Mouse (Mus musculus) intestine, postnatal 0 days (tissue): ENCODE results near the gene Tmprss13. TPM values are rescaled to one million over a fixed set of nuclear protein-coding genes. Genes with fewer than 3 reads are reported as not detected.

Experiments
- ATAC-seq: fragments of 200-750 bp; cut with Nextera tagmentation; 2 replicates; pipeline ENCODE4 v1.8.0; 2017; ENCODE audit warnings: mild to moderate bottlenecking, moderate TSS enrichment, moderate library complexity
- H3K27ac ChIP-seq: fragments of 300-500 bp; sonication (generic); 2 replicates; pipeline ENCODE4 v1.5.1; 2014; ENCODE audit warnings: mild to moderate bottlenecking, low read depth, low read length, moderate library complexity
- H3K27me3 ChIP-seq: fragments of 300-500 bp; sonication (generic); replicated peaks from 2 replicates; pipeline ENCODE4 v1.6.1; 2014; ENCODE audit warnings: low read length, mixed read lengths; ENCODE audit not compliant: control insufficient read depth, insufficient read depth
- H3K36me3 ChIP-seq: fragments of 300-500 bp; sonication (generic); 2 replicates; pipeline ENCODE4 v1.6.1; 2014; ENCODE audit warnings: mild to moderate bottlenecking, moderate library complexity; ENCODE audit not compliant: control insufficient read depth, insufficient read depth
- H3K4me1 ChIP-seq: fragments of 300-500 bp; sonication (generic); replicated peaks from 2 replicates; pipeline ENCODE4 v1.6.1; 2014; ENCODE audit warnings: antibody characterized with exemption, low read length, mixed read lengths; ENCODE audit not compliant: control insufficient read depth, insufficient read depth
- H3K4me2 ChIP-seq: fragments of 300-500 bp; sonication (generic); replicated peaks from 2 replicates; pipeline ENCODE4 v1.6.1; 2014; ENCODE audit warnings: low read depth, mild to moderate bottlenecking, moderate library complexity
- H3K4me3 ChIP-seq: fragments of 300-500 bp; sonication (generic); 2 replicates; pipeline ENCODE4 v1.5.1; 2014; ENCODE audit warnings: low read depth, low read length
- H3K9ac ChIP-seq: fragments of 300-500 bp; sonication (generic); 2 replicates; pipeline ENCODE4 v1.6.1; 2014; ENCODE audit warnings: mild to moderate bottlenecking, low read depth, low read length
- H3K9me3 ChIP-seq: fragments of 300-500 bp; sonication (generic); 2 replicates; pipeline ENCODE4 v1.6.1; 2016; ENCODE audit warnings: mixed run types; ENCODE audit not compliant: control insufficient read depth
- CTCF ChIP-seq: sonication (generic); IDR thresholded peaks from 2 replicates; pipeline ENCODE4 v1.5.1; 2016; ENCODE audit warnings: low read depth, mild to moderate bottlenecking, control low read depth, antibody characterized with exemption, moderate library complexity
- whole genome bisulfite sequencing: fragments of 180-500 bp; shearing (Covaris S2); extraction: QIAGEN DNeasy Blood & Tissue Kit; methylation state at CpG from one replicate; pipeline ENCODE4 v1.1.7; 2014; 5-methylcytosine and 5-hydroxymethylcytosine counted together
- polyA plus RNA-seq: library from polyadenylated mRNA; unstranded; fragments of >200 nt; fragmentation: Nextera tagmentation; extraction: Ambion mirVana; gene quantifications from 2 replicates; pipeline ENCODE4 v1.2.1, GENCODE M21; 2015

Tmprss13 gene
- polyA plus RNA-seq, 1 experiment from 2014 or later: 0.04 TPM

GRCm38 (mm10) chr9:45346276-45346675 is 27.4 kb downstream of the Tmprss13 start:
- Histone ChIP-seq H3K4me3 (no peak overlapping the region), H3K27me3 (no peaks in the 10 kb centered on the region), H3K36me3 (no peaks in the 10 kb centered on the region), H3K9me3 (no peaks in the 10 kb centered on the region), H3K4me2 (no peak overlapping the region), H3K27ac (no peak overlapping the region), H3K9ac (no peak overlapping the region), H3K4me1 (no peaks in the 10 kb centered on the region)
- no peak for ATAC-seq
- 75% methylated on average over 6 of the region's 6 CpGs for WGBS
- TF ChIP-seq CTCF: no peak

GRCm38 (mm10) chr9:45348560-45348959 is 29.7 kb downstream of the Tmprss13 start:
- no peak for TF ChIP-seq CTCF
- 65% methylated on average over 6 of the region's 6 CpGs for WGBS

DNA sequence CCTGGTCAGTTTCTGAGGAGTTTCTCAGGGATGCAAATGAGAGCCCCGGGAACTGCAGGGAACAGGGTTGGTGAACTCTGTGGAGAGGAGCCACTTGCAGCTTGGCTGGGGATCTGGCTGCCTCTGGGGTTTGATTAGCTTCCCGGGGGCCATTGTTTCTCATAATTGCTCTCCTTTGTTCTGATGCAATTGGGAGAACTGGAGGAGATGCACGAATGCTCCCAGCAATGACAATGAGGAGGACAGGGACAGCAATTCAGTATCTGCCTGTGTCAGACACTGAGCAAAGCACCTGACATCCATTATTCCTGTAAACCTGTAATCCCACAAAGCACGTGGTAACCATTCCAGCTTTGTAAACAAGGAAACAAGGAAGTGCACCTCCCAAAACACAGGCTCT is 30.3 kb downstream of the Tmprss13 start:
- Histone ChIP-seq H3K27me3 (no peaks in the 10 kb centered on the region), H3K9ac (no peak overlapping the region), H3K4me2 (no peak overlapping the region), H3K36me3 (no peaks in the 10 kb centered on the region), H3K9me3 (no peaks in the 10 kb centered on the region), H3K27ac (no peak overlapping the region), H3K4me1 (no peaks in the 10 kb centered on the region), H3K4me3 (no peak overlapping the region)
- ATAC-seq: no peak
- 36% methylated on average over 4 of the region's 4 CpGs for WGBS
- no peak for TF ChIP-seq CTCF

More at GRCm38 (mm10) chr9:45348560-45348959, 29.7 kb downstream of the Tmprss13 start:
- Histone ChIP-seq H3K27ac (no peak overlapping the region), H3K9me3 (no peaks in the 10 kb centered on the region), H3K27me3 (no peaks in the 10 kb centered on the region), H3K4me3 (no peak overlapping the region), H3K4me2 (no peak overlapping the region), H3K36me3 (no peaks in the 10 kb centered on the region), H3K9ac (no peak overlapping the region), H3K4me1 (no peaks in the 10 kb centered on the region)
- no peak for ATAC-seq

DNA sequence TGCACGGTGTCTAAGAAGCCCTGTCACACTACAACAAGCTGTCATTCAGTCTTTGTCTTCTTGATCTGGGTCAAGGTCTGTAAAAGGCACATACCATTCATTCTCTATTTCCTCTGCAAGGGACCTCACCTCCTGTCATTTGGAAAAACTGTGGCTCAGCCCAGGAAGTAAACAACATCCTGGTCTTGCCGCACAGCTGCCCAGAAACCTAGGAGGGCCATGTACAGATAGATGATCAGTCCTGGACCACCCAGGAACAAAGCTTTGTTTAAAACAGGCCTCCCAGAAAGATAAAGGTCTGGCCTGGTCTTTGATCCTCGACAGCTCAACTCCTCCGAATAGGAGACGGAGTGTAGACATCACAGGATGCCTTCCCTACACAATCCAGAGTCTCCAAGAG is 31.0 kb downstream of the Tmprss13 start:
- H3K27ac ChIP-seq: no peak overlapping the region
- TF ChIP-seq CTCF: no peak
- H3K9me3 ChIP-seq: no peaks in the 10 kb centered on the region
- WGBS: 26% methylated on average over 5 of the region's 5 CpGs
- no peaks in the 10 kb centered on the region for H3K4me1 ChIP-seq
- no peak overlapping the region for H3K4me2 ChIP-seq
- no peaks in the 10 kb centered on the region for H3K36me3 ChIP-seq
- H3K27me3 ChIP-seq: no peaks in the 10 kb centered on the region
- no peak overlapping the region for H3K9ac ChIP-seq
- no peak for ATAC-seq
- no peak overlapping the region for H3K4me3 ChIP-seq

GRCm38 (mm10) chr9:45355192-45355591 is 36.3 kb downstream of the Tmprss13 start:
- no peaks in the 10 kb centered on the region for H3K27me3 ChIP-seq
- H3K4me2 ChIP-seq: no peak overlapping the region
- TF ChIP-seq CTCF: no peak
- no peak overlapping the region for H3K4me3 ChIP-seq
- no peak for ATAC-seq
- H3K27ac ChIP-seq: no peak overlapping the region
- no peak overlapping the region for H3K9ac ChIP-seq
- H3K4me1 ChIP-seq: no peaks in the 10 kb centered on the region
- WGBS: 81% methylated on average over 2 of the region's 2 CpGs
- no peaks in the 10 kb centered on the region for H3K36me3 ChIP-seq
- H3K9me3 ChIP-seq: no peaks in the 10 kb centered on the region

- Histone ChIP-seq H3K9me3 (no peaks in the 10 kb centered on the region), H3K4me1 (no peaks in the 10 kb centered on the region), H3K9ac (no peak overlapping the region), H3K27me3 (no peaks in the 10 kb centered on the region), H3K4me2 (no peak overlapping the region), H3K4me3 (no peak overlapping the region), H3K27ac (no peak overlapping the region), H3K36me3 (no peaks in the 10 kb centered on the region)
- no peak for TF ChIP-seq CTCF
- 55% methylated on average over 7 of the region's 7 CpGs for WGBS
- no peak for ATAC-seq
Measured at GRCm38 (mm10) chr9:45358356-45358755, 39.5 kb downstream of the Tmprss13 start.

DNA sequence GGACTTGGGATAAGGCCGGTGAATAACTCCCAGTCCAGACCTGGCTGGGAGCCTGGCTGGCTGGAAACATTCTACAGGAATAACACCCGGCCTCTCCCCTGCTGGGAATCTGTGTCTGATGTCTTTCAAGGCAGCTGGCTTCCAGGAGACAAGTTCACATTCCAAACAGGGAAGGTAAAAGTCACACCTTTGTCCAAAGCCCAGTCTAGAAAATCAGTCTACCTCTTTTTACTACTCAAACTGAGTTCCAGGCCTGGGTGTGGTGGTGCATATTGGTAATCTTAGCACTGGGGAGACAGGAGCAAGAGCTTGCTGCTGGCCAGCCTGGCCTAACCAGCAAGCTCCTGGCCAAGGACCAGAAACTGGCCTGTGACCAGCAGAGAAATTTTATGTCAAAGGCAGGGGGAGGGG is 43.2 kb downstream of the Tmprss13 start:
- H3K9ac ChIP-seq: no peak overlapping the region
- H3K27me3 ChIP-seq: no peaks in the 10 kb centered on the region
- no peak overlapping the region for H3K4me2 ChIP-seq
- H3K4me3 ChIP-seq: no peak overlapping the region
- no peaks in the 10 kb centered on the region for H3K9me3 ChIP-seq
- no peaks in the 10 kb centered on the region for H3K36me3 ChIP-seq
- TF ChIP-seq CTCF: no peak
- no peaks in the 10 kb centered on the region for H3K4me1 ChIP-seq
- ATAC-seq: no peak
- H3K27ac ChIP-seq: no peak overlapping the region
- 27% methylated on average over 2 of the region's 2 CpGs for WGBS
